Mouse (Mus musculus): Measurements from ENCODE around the gene Jph4. TPM values are rescaled to one million over a fixed set of nuclear protein-coding genes. Genes with fewer than 3 reads are reported as not detected.

Gene Jph4
- total and polyA plus RNA-seq, 3 experiments: 0.23 to 0.25 TPM; not detected in 1

- intact Hi-C loops (cut with DNase I): loop anchor here (10.0 kb wide), 1 partner anchor 377 kb away; no protein-coding TSS in a partner anchor
- TF ChIP-seq POLR2A (IDR thresholded peaks at IDR 0.05; ENCODE audit: insufficient read depth, low read depth, low read length) (no peak), CTCF (IDR thresholded peaks at IDR 0.05) (no peak), EP300 (IDR thresholded peaks at IDR 0.05; ENCODE audit: insufficient read depth, low read depth, low read length) (no peak)
- Histone ChIP-seq H3K4me3 (no peak overlapping the region), H3K27me3 (ENCODE audit: control insufficient read depth, insufficient read depth, low read length) (no peaks in the 10 kb centered on the region), H3K4me1 (ENCODE audit: control insufficient read depth, insufficient read depth, low read length) (no peaks in the 10 kb centered on the region), H3K27ac (no peak overlapping the region), H3K36me3 (ENCODE audit: control insufficient read depth, insufficient read depth, low read length) (no peaks in the 10 kb centered on the region), H3K79me2 (replicated peaks; ENCODE audit: control insufficient read depth, insufficient read depth, low read length) (no peaks in the 10 kb centered on the region), H3K9ac (ENCODE audit: low read depth, low read length) (no peak overlapping the region)
- 47% methylated on average over 12 of the region's 12 CpGs for WGBS
- DNase-seq: no peak
Measured at GRCm38 (mm10) chr14:55157322-55158065, 40.8 kb upstream of the Jph4 start.

GRCm38 (mm10) chr14:55152951-55153481 is 36.3 kb upstream of the Jph4 start:
- intact Hi-C loops (cut with DNase I): loop anchor here (10.0 kb wide), 1 partner anchor 382 kb away; no protein-coding TSS in a partner anchor
- H3K9ac ChIP-seq (ENCODE audit: low read depth, low read length): no peak overlapping the region
- WGBS: 93% methylated on average over 16 of the region's 16 CpGs
- H3K36me3 ChIP-seq (ENCODE audit: control insufficient read depth, insufficient read depth, low read length): no peaks in the 10 kb centered on the region
- no peaks in the 10 kb centered on the region for H3K4me1 ChIP-seq (ENCODE audit: control insufficient read depth, insufficient read depth, low read length)
- H3K27ac ChIP-seq: no peak overlapping the region
- no peak for TF ChIP-seq CTCF (IDR thresholded peaks at IDR 0.05)
- H3K27me3 ChIP-seq (ENCODE audit: control insufficient read depth, insufficient read depth, low read length): no peaks in the 10 kb centered on the region
- H3K4me3 ChIP-seq: no peak overlapping the region
- no peak for DNase-seq
- H3K79me2 ChIP-seq (replicated peaks; ENCODE audit: control insufficient read depth, insufficient read depth, low read length): no peaks in the 10 kb centered on the region

GRCm38 (mm10) chr14:55152174-55152573 is 35.4 kb upstream of the Jph4 start:
- Histone ChIP-seq H3K27me3 (ENCODE audit: control insufficient read depth, insufficient read depth, low read length) (no peaks in the 10 kb centered on the region), H3K9ac (ENCODE audit: low read depth, low read length) (no peak overlapping the region), H3K79me2 (replicated peaks; ENCODE audit: control insufficient read depth, insufficient read depth, low read length) (no peaks in the 10 kb centered on the region), H3K36me3 (ENCODE audit: control insufficient read depth, insufficient read depth, low read length) (no peaks in the 10 kb centered on the region), H3K4me1 (ENCODE audit: control insufficient read depth, insufficient read depth, low read length) (no peaks in the 10 kb centered on the region), H3K27ac (no peak overlapping the region), H3K4me3 (no peak overlapping the region)
- no peak for DNase-seq
- 78% methylated on average over 4 of the region's 4 CpGs for WGBS
- TF ChIP-seq EP300 (IDR thresholded peaks at IDR 0.05; ENCODE audit: insufficient read depth, low read depth, low read length) (no peak), CTCF (IDR thresholded peaks at IDR 0.05) (no peak), POLR2A (IDR thresholded peaks at IDR 0.05; ENCODE audit: insufficient read depth, low read depth, low read length) (no peak)
- intact Hi-C loops (cut with DNase I): loop anchor here (10.0 kb wide), 1 partner anchor 383 kb away; no protein-coding TSS in a partner anchor

- H3K27me3 ChIP-seq (ENCODE audit: control insufficient read depth, insufficient read depth, low read length): no peaks in the 10 kb centered on the region
- no peak overlapping the region for H3K4me3 ChIP-seq
- no peaks in the 10 kb centered on the region for H3K36me3 ChIP-seq (ENCODE audit: control insufficient read depth, insufficient read depth, low read length)
- WGBS: 54% methylated on average over 5 of the region's 5 CpGs
- no peak overlapping the region for H3K9ac ChIP-seq (ENCODE audit: low read depth, low read length)
- intact Hi-C loops (cut with DNase I): loop anchor here (10.0 kb wide), 1 partner anchor 384 kb away; no protein-coding TSS in a partner anchor
- TF ChIP-seq EP300 (IDR thresholded peaks at IDR 0.05; ENCODE audit: insufficient read depth, low read depth, low read length): no peak
- TF ChIP-seq POLR2A (IDR thresholded peaks at IDR 0.05; ENCODE audit: insufficient read depth, low read depth, low read length): no peak
- no peak for TF ChIP-seq CTCF (IDR thresholded peaks at IDR 0.05)
- peaks cover 2% of the 10 kb centered on the region; the same call in 1 of the 2 replicates for H3K4me1 ChIP-seq (ENCODE audit: control insufficient read depth, insufficient read depth, low read length)
- H3K79me2 ChIP-seq (replicated peaks; ENCODE audit: control insufficient read depth, insufficient read depth, low read length): no peaks in the 10 kb centered on the region
- DNase-seq: no peak
- no peak overlapping the region for H3K27ac ChIP-seq
Measured at GRCm38 (mm10) chr14:55150985-55151384, 34.2 kb upstream of the Jph4 start.

GRCm38 (mm10) chr14:55149041-55149440 is 32.3 kb upstream of the Jph4 start:
- Histone ChIP-seq H3K4me1 (ENCODE audit: control insufficient read depth, insufficient read depth, low read length) (peaks cover 2% of the 10 kb centered on the region; the same call in 1 of the 2 replicates), H3K36me3 (ENCODE audit: control insufficient read depth, insufficient read depth, low read length) (no peaks in the 10 kb centered on the region)
- 89% methylated on average over 5 of the region's 5 CpGs for WGBS

More at GRCm38 (mm10) chr14:55149041-55149440, 32.3 kb upstream of the Jph4 start:
- TF ChIP-seq EP300 (IDR thresholded peaks at IDR 0.05; ENCODE audit: insufficient read depth, low read depth, low read length) (no peak), POLR2A (IDR thresholded peaks at IDR 0.05; ENCODE audit: insufficient read depth, low read depth, low read length) (no peak), CTCF (IDR thresholded peaks at IDR 0.05) (no peak)
- Histone ChIP-seq H3K27me3 (ENCODE audit: control insufficient read depth, insufficient read depth, low read length) (no peaks in the 10 kb centered on the region; the same call in 1 of the 2 replicates), H3K9ac (ENCODE audit: low read depth, low read length) (no peak overlapping the region), H3K27ac (no peak overlapping the region), H3K4me3 (no peak overlapping the region), H3K79me2 (replicated peaks; ENCODE audit: control insufficient read depth, insufficient read depth, low read length) (no peaks in the 10 kb centered on the region)
- no peak for DNase-seq
- intact Hi-C loops (cut with DNase I): loop anchor here (2.0 kb wide), 1 partner anchor 290 kb away; no protein-coding TSS in a partner anchor
